Mouse (Mus musculus) limb, embryonic 10.5 days (tissue): ENCODE results near the gene Dnah3. TPM values are rescaled to one million over a fixed set of nuclear protein-coding genes. Genes with fewer than 3 reads are reported as not detected.

Experiments
- DNase-seq: peaks from one replicate; pipeline ENCODE4 v3.0.0-alpha.2; 2017; ENCODE audit warnings: low spot score
- H3K27ac ChIP-seq: fragments of 300-500 bp; sonication (generic); 2 replicates; pipeline ENCODE4 v1.5.1; 2016; ENCODE audit warnings: mild to moderate bottlenecking
- H3K27me3 ChIP-seq: fragments of 300-500 bp; sonication (generic); 2 replicates; pipeline ENCODE4 v1.6.1; 2016; ENCODE audit warnings: low read depth, mild to moderate bottlenecking; ENCODE audit not compliant: poor library complexity, severe bottlenecking
- H3K36me3 ChIP-seq: fragments of 300-500 bp; sonication (generic); 2 replicates; pipeline ENCODE4 v1.6.1; 2016; ENCODE audit warnings: mild to moderate bottlenecking, moderate library complexity
- H3K4me1 ChIP-seq: fragments of 300-500 bp; sonication (generic); 2 replicates; pipeline ENCODE4 v1.6.1; 2016
- H3K4me3 ChIP-seq: fragments of 300-500 bp; sonication (generic); 2 replicates; pipeline ENCODE4 v1.5.1; 2016; ENCODE audit warnings: mild to moderate bottlenecking, moderate library complexity
- H3K9me3 ChIP-seq: fragments of 300-500 bp; sonication (generic); replicated peaks from 2 replicates; pipeline ENCODE4 v1.6.1; 2016; ENCODE audit warnings: mild to moderate bottlenecking
- WGBS: fragments of 180-500 bp; shearing (Covaris S2); methylation state at CpG from one replicate; pipeline ENCODE4 v1.1.7; 2016; 5-methylcytosine and 5-hydroxymethylcytosine counted together
- polyA plus RNA-seq: library from polyadenylated mRNA; unstranded; fragments of >200 nt; fragmentation: Nextera tagmentation; extraction: Ambion mirVana; gene quantifications from 2 replicates; pipeline ENCODE4 v1.2.1, GENCODE M21; 2016

Dnah3 gene
- polyA plus RNA-seq, 1 experiment from 2014 or later, result not detected

- no peak overlapping the region for H3K27ac ChIP-seq
- no peaks in the 10 kb centered on the region for H3K27me3 ChIP-seq
- no peaks in the 10 kb centered on the region for H3K9me3 ChIP-seq
- H3K4me1 ChIP-seq, result peaks cover 5% of the 10 kb centered on the region
- DNase-seq, result no peak
- 52% methylated on average over 2 of the region's 2 CpGs for WGBS
- H3K36me3 ChIP-seq, result no peaks in the 10 kb centered on the region
- no peak overlapping the region for H3K4me3 ChIP-seq
Measured at GRCm38 (mm10) chr7:119961107-119961506, 134.0 kb downstream of the Dnah3 start.

GRCm38 (mm10) chr7:119960546-119960945, 134.5 kb downstream of the Dnah3 start:
- no peaks in the 10 kb centered on the region for H3K9me3 ChIP-seq
- no peaks in the 10 kb centered on the region for H3K36me3 ChIP-seq
- DNase-seq, result no peak
- no peak overlapping the region for H3K27ac ChIP-seq
- H3K4me1 ChIP-seq, result peaks cover 5% of the 10 kb centered on the region
- no peaks in the 10 kb centered on the region for H3K27me3 ChIP-seq
- H3K4me3 ChIP-seq, result no peak overlapping the region
- 84% methylated on average over 6 of the region's 6 CpGs for WGBS

GRCm38 (mm10) chr7:119960006-119960405, 135.1 kb downstream of the Dnah3 start:
- H3K27ac ChIP-seq, result no peak overlapping the region
- H3K27me3 ChIP-seq, result no peaks in the 10 kb centered on the region
- 84% methylated on average over 6 of the region's 6 CpGs for whole genome bisulfite sequencing
- peaks cover 5% of the 10 kb centered on the region for H3K4me1 ChIP-seq
- no peak overlapping the region for H3K4me3 ChIP-seq
- no peaks in the 10 kb centered on the region for H3K36me3 ChIP-seq
- DNase-seq, result no peak
- no peaks in the 10 kb centered on the region for H3K9me3 ChIP-seq

GRCm38 (mm10) chr7:119959491-119959890, 135.6 kb downstream of the Dnah3 start:
- Histone ChIP-seq H3K9me3 (no peaks in the 10 kb centered on the region), H3K4me3 (no peak overlapping the region), H3K36me3 (no peaks in the 10 kb centered on the region), H3K4me1 (peaks cover 5% of the 10 kb centered on the region), H3K27ac (no peak overlapping the region), H3K27me3 (no peaks in the 10 kb centered on the region)
- no peak for DNase-seq
- WGBS, result 88% methylated on average over 4 of the region's 4 CpGs

- Histone ChIP-seq H3K9me3 (no peaks in the 10 kb centered on the region), H3K27ac (no peak overlapping the region), H3K36me3 (no peaks in the 10 kb centered on the region), H3K27me3 (no peaks in the 10 kb centered on the region), H3K4me3 (no peak overlapping the region), H3K4me1 (peaks cover 5% of the 10 kb centered on the region)
- WGBS, result 79% methylated on average over 4 of the region's 4 CpGs
- DNase-seq, result no peak
Measured at GRCm38 (mm10) chr7:119959091-119959490, 136.0 kb downstream of the Dnah3 start.

GRCm38 (mm10) chr7:119957421-119957820, 137.7 kb downstream of the Dnah3 start:
- H3K27me3 ChIP-seq, result no peaks in the 10 kb centered on the region
- no peaks in the 10 kb centered on the region for H3K9me3 ChIP-seq
- H3K4me1 ChIP-seq, result peaks cover 5% of the 10 kb centered on the region
- DNase-seq, result no peak
- no peak overlapping the region for H3K4me3 ChIP-seq
- H3K27ac ChIP-seq, result no peak overlapping the region
- no peaks in the 10 kb centered on the region for H3K36me3 ChIP-seq

- no peak overlapping the region for H3K27ac ChIP-seq
- WGBS, result 86% methylated on average over 1 of the region's 1 CpGs
- H3K36me3 ChIP-seq, result no peaks in the 10 kb centered on the region
- H3K4me3 ChIP-seq, result no peak overlapping the region
- H3K4me1 ChIP-seq, result no peaks in the 10 kb centered on the region
- DNase-seq, result no peak
- no peaks in the 10 kb centered on the region for H3K9me3 ChIP-seq
- H3K27me3 ChIP-seq, result no peaks in the 10 kb centered on the region
Measured at GRCm38 (mm10) chr7:119954047-119954446, 141.0 kb downstream of the Dnah3 start.

- H3K4me3 ChIP-seq, result no peak overlapping the region
- 71% methylated on average over 2 of the region's 2 CpGs for WGBS
- H3K27me3 ChIP-seq, result no peaks in the 10 kb centered on the region
- H3K27ac ChIP-seq, result no peak overlapping the region
- no peaks in the 10 kb centered on the region for H3K9me3 ChIP-seq
- no peak for DNase-seq
- H3K36me3 ChIP-seq, result no peaks in the 10 kb centered on the region
- H3K4me1 ChIP-seq, result no peaks in the 10 kb centered on the region
Measured at GRCm38 (mm10) chr7:119941569-119941968, 153.5 kb downstream of the Dnah3 start.

GRCm38 (mm10) chr7:119937036-119937435, 158.0 kb downstream of the Dnah3 start:
- no peak overlapping the region for H3K27ac ChIP-seq
- H3K27me3 ChIP-seq, result no peaks in the 10 kb centered on the region
- H3K4me3 ChIP-seq, result no peak overlapping the region
- no peaks in the 10 kb centered on the region for H3K4me1 ChIP-seq
- H3K36me3 ChIP-seq, result no peaks in the 10 kb centered on the region
- 72% methylated on average over 5 of the region's 5 CpGs for WGBS
- no peak for DNase-seq
- no peaks in the 10 kb centered on the region for H3K9me3 ChIP-seq

- no peak overlapping the region for H3K27ac ChIP-seq
Measured at GRCm38 (mm10) chr7:119936321-119936720, 158.8 kb downstream of the Dnah3 start.

GRCm38 (mm10) chr7:119928783-119929440, 166.2 kb downstream of the Dnah3 start:
- DNase-seq, result no peak
- no peak overlapping the region for H3K4me3 ChIP-seq
- no peaks in the 10 kb centered on the region for H3K36me3 ChIP-seq
- no peak overlapping the region for H3K27ac ChIP-seq
- no peaks in the 10 kb centered on the region for H3K27me3 ChIP-seq
- no peaks in the 10 kb centered on the region for H3K9me3 ChIP-seq
- H3K4me1 ChIP-seq, result no peaks in the 10 kb centered on the region
- 82% methylated on average over 2 of the region's 2 CpGs for WGBS

More at GRCm38 (mm10) chr7:119936321-119936720, 158.8 kb downstream of the Dnah3 start:
- no peak overlapping the region for H3K4me3 ChIP-seq
- no peaks in the 10 kb centered on the region for H3K4me1 ChIP-seq
- no peaks in the 10 kb centered on the region for H3K9me3 ChIP-seq
- no peak for DNase-seq
- no peaks in the 10 kb centered on the region for H3K36me3 ChIP-seq
- no peaks in the 10 kb centered on the region for H3K27me3 ChIP-seq

GRCm38 (mm10) chr7:119921054-119921453, 174.0 kb downstream of the Dnah3 start:
- DNase-seq, result no peak
- H3K4me1 ChIP-seq, result no peaks in the 10 kb centered on the region
- no peaks in the 10 kb centered on the region for H3K27me3 ChIP-seq
- H3K9me3 ChIP-seq, result no peaks in the 10 kb centered on the region
- no peaks in the 10 kb centered on the region for H3K36me3 ChIP-seq
- whole genome bisulfite sequencing, result 88% methylated on average over 4 of the region's 4 CpGs
- no peak overlapping the region for H3K27ac ChIP-seq
- no peak overlapping the region for H3K4me3 ChIP-seq

- no peak for DNase-seq
- no peak overlapping the region for H3K27ac ChIP-seq
- H3K4me3 ChIP-seq, result no peak overlapping the region
- H3K4me1 ChIP-seq, result no peaks in the 10 kb centered on the region
- H3K36me3 ChIP-seq, result no peaks in the 10 kb centered on the region
- H3K9me3 ChIP-seq, result no peaks in the 10 kb centered on the region
- 76% methylated on average over 2 of the region's 2 CpGs for WGBS
- H3K27me3 ChIP-seq, result no peaks in the 10 kb centered on the region
Measured at GRCm38 (mm10) chr7:119920457-119920856, 174.6 kb downstream of the Dnah3 start.

GRCm38 (mm10) chr7:119911727-119912126, 183.4 kb downstream of the Dnah3 start:
- Histone ChIP-seq H3K4me3 (no peak overlapping the region), H3K27ac (no peak overlapping the region), H3K4me1 (no peaks in the 10 kb centered on the region), H3K9me3 (no peaks in the 10 kb centered on the region), H3K36me3 (no peaks in the 10 kb centered on the region), H3K27me3 (no peaks in the 10 kb centered on the region)
- WGBS, result 80% methylated on average over 3 of the region's 3 CpGs
- no peak for DNase-seq
